Mouse (Mus musculus) embryonic facial prominence, embryonic 14.5 days (tissue): Measurements from ENCODE around the gene Fmnl2. TPM values are rescaled to one million over a fixed set of nuclear protein-coding genes. Genes with fewer than 3 reads are reported as not detected.

Source experiments
- ATAC-seq: fragments of 200-750 bp; cut with Nextera tagmentation; 2 replicates; pipeline ENCODE4 v1.8.0; 2017; ENCODE audit warnings: low read depth, moderate number of reproducible peaks, moderate TSS enrichment
- DNase-seq: peaks from one replicate; pipeline ENCODE4 v3.0.0-alpha.2; 2015; ENCODE audit warnings: low spot score
- H3K27ac ChIP-seq: fragments of 300-500 bp; sonication (generic); replicated peaks from 2 replicates; pipeline ENCODE4 v1.5.1; 2014; ENCODE audit warnings: low read depth, mild to moderate bottlenecking, low read length, moderate library complexity
- H3K27me3 ChIP-seq: fragments of 300-500 bp; sonication (generic); replicated peaks from 2 replicates; pipeline ENCODE4 v1.6.1; 2014; ENCODE audit warnings: low read length; ENCODE audit not compliant: control insufficient read depth, insufficient read depth
- H3K36me3 ChIP-seq: fragments of 300-500 bp; sonication (generic); 2 replicates; pipeline ENCODE4 v1.6.1; 2014; ENCODE audit warnings: low read length, mixed read lengths; ENCODE audit not compliant: control insufficient read depth, insufficient read depth
- H3K4me1 ChIP-seq: fragments of 300-500 bp; sonication (generic); 2 replicates; pipeline ENCODE4 v1.6.1; 2014; ENCODE audit warnings: antibody characterized with exemption, low read length; ENCODE audit not compliant: control insufficient read depth, insufficient read depth
- H3K4me2 ChIP-seq: fragments of 300-500 bp; sonication (generic); 2 replicates; pipeline ENCODE4 v1.6.1; 2014; ENCODE audit warnings: low read depth, mild to moderate bottlenecking, low read length, moderate library complexity, mixed read lengths
- H3K4me3 ChIP-seq: fragments of 300-500 bp; sonication (generic); 2 replicates; pipeline ENCODE4 v1.5.1; 2014; ENCODE audit warnings: low read depth, mild to moderate bottlenecking, low read length
- H3K9ac ChIP-seq: fragments of 300-500 bp; sonication (generic); 2 replicates; pipeline ENCODE4 v1.6.1; 2014; ENCODE audit warnings: low read depth, mild to moderate bottlenecking, low read length, moderate library complexity, mixed read lengths
- H3K9me3 ChIP-seq: fragments of 300-500 bp; sonication (generic); 2 replicates; pipeline ENCODE4 v1.6.1; 2016; ENCODE audit warnings: low read length; ENCODE audit not compliant: control insufficient read depth
- WGBS: fragments of 180-500 bp; shearing (Covaris S2); extraction: QIAGEN DNeasy Blood & Tissue Kit; methylation state at CpG from one replicate; pipeline ENCODE4 v1.1.7; 2014; 5-methylcytosine and 5-hydroxymethylcytosine counted together
- polyA plus RNA-seq: library from polyadenylated mRNA; unstranded; fragments of >200 nt; fragmentation: Nextera tagmentation; extraction: Ambion mirVana; gene quantifications from 2 replicates; pipeline ENCODE4 v1.2.1, GENCODE M21; 2014

Gene Fmnl2
- 9.9 and 10.4 TPM in 2 replicates for polyA plus RNA-seq

GRCm38 (mm10) chr2:52857611-52858528, at the start of gene Fmnl2:
Gene Fmnl2 (plus strand): TSS chr2:52857860.
- H3K4me2 ChIP-seq: peak within 1 kb of the TSS; percentile 87
- peak; percentile 85 for DNase-seq
- ATAC-seq: peak; percentile 93
- H3K36me3 ChIP-seq: no peaks in the 10 kb centered on the region
- H3K27ac ChIP-seq: peak within 1 kb of the TSS; percentile 72
- H3K9me3 ChIP-seq: no peaks in the 10 kb centered on the region
- H3K27me3 ChIP-seq: no peaks in the 10 kb centered on the region
- H3K4me1 ChIP-seq: peaks cover 35% of the 10 kb centered on the region
- under 1% methylated on average over 44 of the region's 114 CpGs for WGBS
- peak within 1 kb of the TSS; percentile 88 for H3K9ac ChIP-seq
- peak within 1 kb of the TSS; percentile 97 for H3K4me3 ChIP-seq

- no peaks in the 10 kb centered on the region for H3K36me3 ChIP-seq
- DNase-seq (no peak), ATAC-seq (no peak)
- no peak overlapping the region for H3K4me2 ChIP-seq
- H3K4me3 ChIP-seq: no peak overlapping the region
- no peak overlapping the region for H3K9ac ChIP-seq
- 72% methylated on average over 5 of the region's 5 CpGs for WGBS
- no peaks in the 10 kb centered on the region for H3K27me3 ChIP-seq
- no peaks in the 10 kb centered on the region for H3K9me3 ChIP-seq
- H3K4me1 ChIP-seq: no peaks in the 10 kb centered on the region
- no peak overlapping the region for H3K27ac ChIP-seq
Measured at GRCm38 (mm10) chr2:52809988-52810387, 47.7 kb upstream of the Fmnl2 start.

DNA sequence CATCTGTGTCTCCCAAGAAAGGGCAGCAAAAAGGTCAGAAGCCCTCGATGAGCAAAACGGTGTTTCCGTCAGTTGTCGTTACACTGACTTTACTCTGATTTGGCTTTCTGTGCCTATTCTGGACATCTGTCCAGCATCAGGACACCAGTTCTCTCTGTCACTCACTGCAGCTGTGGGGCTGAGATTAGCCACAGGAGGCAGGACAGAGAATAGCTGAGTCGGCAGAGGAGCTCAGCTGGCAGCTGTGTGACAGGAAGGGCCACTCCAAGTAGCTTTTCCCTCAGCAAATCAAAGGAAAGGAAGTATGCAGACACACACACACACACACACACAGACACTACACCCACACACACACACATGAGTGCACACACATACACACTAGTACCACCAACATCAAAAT, 46.0 kb upstream of the Fmnl2 start:
- ATAC-seq (no peak), DNase-seq (peak; percentile 64)
- Histone ChIP-seq H3K27me3 (no peaks in the 10 kb centered on the region), H3K4me1 (no peaks in the 10 kb centered on the region), H3K9me3 (no peaks in the 10 kb centered on the region), H3K4me3 (no peak overlapping the region), H3K9ac (no peak overlapping the region), H3K4me2 (no peak overlapping the region), H3K27ac (no peak overlapping the region), H3K36me3 (no peaks in the 10 kb centered on the region)
- WGBS: 28% methylated on average over 5 of the region's 5 CpGs

DNA sequence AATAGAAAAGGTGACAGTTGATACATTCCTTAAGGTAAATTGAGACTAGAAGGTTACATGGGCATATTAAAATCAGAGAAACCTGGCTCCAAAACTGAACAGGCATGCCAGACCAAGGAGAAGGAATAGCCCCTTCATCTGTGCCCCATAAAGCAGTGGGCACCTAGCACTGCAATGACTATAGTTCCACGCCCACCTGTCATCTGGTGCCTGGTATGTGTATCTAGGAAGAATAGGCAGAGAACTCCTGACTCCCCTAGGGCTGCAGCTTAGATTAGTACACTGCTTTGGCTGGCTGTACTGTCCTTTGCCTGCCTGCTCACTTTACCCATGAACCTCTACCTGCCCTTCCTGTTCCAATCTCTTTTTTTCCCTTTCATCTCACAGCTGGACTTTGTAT, 40.3 kb upstream of the Fmnl2 start:
- Histone ChIP-seq H3K9me3 (no peaks in the 10 kb centered on the region), H3K27ac (no peak overlapping the region), H3K4me3 (no peak overlapping the region), H3K9ac (no peak overlapping the region), H3K4me2 (no peak overlapping the region), H3K27me3 (no peaks in the 10 kb centered on the region), H3K4me1 (no peaks in the 10 kb centered on the region), H3K36me3 (no peaks in the 10 kb centered on the region)
- 100% methylated on average over 1 of the region's 1 CpGs for WGBS
- no peak for ATAC-seq
- no peak for DNase-seq

- ATAC-seq (no peak), DNase-seq (no peak)
- Histone ChIP-seq H3K9ac (no peak overlapping the region), H3K27ac (no peak overlapping the region), H3K9me3 (no peaks in the 10 kb centered on the region), H3K4me1 (no peaks in the 10 kb centered on the region), H3K4me3 (no peak overlapping the region), H3K27me3 (no peaks in the 10 kb centered on the region), H3K4me2 (no peak overlapping the region), H3K36me3 (no peaks in the 10 kb centered on the region)
- WGBS: 65% methylated on average over 4 of the region's 4 CpGs
Measured at GRCm38 (mm10) chr2:52818944-52819343, 38.7 kb upstream of the Fmnl2 start.

DNA sequence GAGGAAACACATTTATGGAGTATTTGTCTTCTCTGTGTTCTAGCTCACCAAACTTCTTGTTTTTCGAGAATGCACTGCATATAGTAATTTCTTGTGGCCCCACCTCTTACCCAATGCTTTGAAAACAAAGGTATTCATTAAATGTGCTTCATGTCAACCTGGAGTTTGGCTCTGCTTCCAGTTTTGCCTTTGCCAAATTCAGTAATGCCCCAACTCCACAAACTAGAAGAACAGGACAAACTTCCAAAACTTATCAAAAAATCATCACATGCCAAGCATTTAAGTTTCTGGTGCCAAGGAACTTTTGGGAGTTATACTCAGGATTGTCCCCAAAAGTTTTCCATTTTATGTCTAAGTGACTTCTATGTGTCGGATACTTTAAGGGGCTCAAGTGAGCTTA, 35.4 kb upstream of the Fmnl2 start:
- DNase-seq: no peak
- no peaks in the 10 kb centered on the region for H3K36me3 ChIP-seq
- no peaks in the 10 kb centered on the region for H3K4me1 ChIP-seq
- no peaks in the 10 kb centered on the region for H3K27me3 ChIP-seq
- no peak overlapping the region for H3K4me2 ChIP-seq
- H3K27ac ChIP-seq: no peak overlapping the region
- no peaks in the 10 kb centered on the region for H3K9me3 ChIP-seq
- H3K9ac ChIP-seq: no peak overlapping the region
- ATAC-seq: no peak
- H3K4me3 ChIP-seq: no peak overlapping the region
- 87% methylated on average over 2 of the region's 2 CpGs for WGBS

GRCm38 (mm10) chr2:52828077-52828476, 29.6 kb upstream of the Fmnl2 start:
- H3K4me1 ChIP-seq: no peaks in the 10 kb centered on the region
- H3K4me3 ChIP-seq: no peak overlapping the region
- no peaks in the 10 kb centered on the region for H3K27me3 ChIP-seq
- DNase-seq: no peak
- no peaks in the 10 kb centered on the region for H3K36me3 ChIP-seq
- no peak overlapping the region for H3K9ac ChIP-seq
- H3K27ac ChIP-seq: no peak overlapping the region
- WGBS: 80% methylated on average over 4 of the region's 4 CpGs
- ATAC-seq: no peak
- no peaks in the 10 kb centered on the region for H3K9me3 ChIP-seq
- no peak overlapping the region for H3K4me2 ChIP-seq

GRCm38 (mm10) chr2:52830513-52830912, 27.1 kb upstream of the Fmnl2 start:
- Histone ChIP-seq H3K4me2 (no peak overlapping the region), H3K4me1 (no peaks in the 10 kb centered on the region), H3K27me3 (no peaks in the 10 kb centered on the region), H3K4me3 (no peak overlapping the region), H3K27ac (no peak overlapping the region), H3K9ac (no peak overlapping the region), H3K9me3 (no peaks in the 10 kb centered on the region), H3K36me3 (no peaks in the 10 kb centered on the region)
- DNase-seq: no peak
- no peak for ATAC-seq
- WGBS: 76% methylated on average over 4 of the region's 4 CpGs

GRCm38 (mm10) chr2:52831585-52831984, 26.1 kb upstream of the Fmnl2 start:
- Histone ChIP-seq H3K9me3 (no peaks in the 10 kb centered on the region), H3K36me3 (no peaks in the 10 kb centered on the region), H3K4me2 (no peak overlapping the region), H3K27ac (no peak overlapping the region), H3K27me3 (no peaks in the 10 kb centered on the region), H3K9ac (no peak overlapping the region), H3K4me3 (no peak overlapping the region), H3K4me1 (no peaks in the 10 kb centered on the region)
- 78% methylated on average over 2 of the region's 2 CpGs for WGBS
- DNase-seq: no peak
- ATAC-seq: no peak
